ENCODE assay signal across 8 mouse cellular contexts in genomic region chr2:152011724-152012123, GRCm38 (mm10). TPM values are rescaled to one million over a fixed set of nuclear protein-coding genes. Genes with fewer than 3 reads are reported as not detected.
A peak's percentile ranks its signal among the peaks of the same experiment; 100 is the strongest.
DNase-seq lines count a peak whose midpoint lies in the region; ATAC-seq and TF ChIP-seq lines count a peak whose summit lies in the region.
"Had no signal": no experiment of that assay in that cellular context is flagged by ENCODE, and none has a peak within 500 bp of the region (broad histone marks: within the 10 kb centered on the region; RNA-seq: fewer than 3 reads in every experiment).

No protein-coding gene starts in this region.

- TF ChIP-seq CTCF in kidney, postnatal 0 days (IDR thresholded peaks at IDR 0.05; ENCODE audit: low read depth) = peak; percentile 53
- TF ChIP-seq CTCF in stomach, postnatal 0 days (IDR thresholded peaks at IDR 0.05; ENCODE audit: low read depth) = peak; percentile 65

- H3K27me3 ChIP-seq in lung, embryonic 16.5 days (ENCODE audit: control insufficient read depth, insufficient read depth, low read depth, low read length) = no peaks in the 10 kb centered on the region
- H3K27me3 ChIP-seq in embryonic facial prominence, embryonic 13.5 days = no peaks in the 10 kb centered on the region
- no peaks in the 10 kb centered on the region for H3K27me3 ChIP-seq in kidney, postnatal 0 days (ENCODE audit: insufficient read depth, low read length)
- no peaks in the 10 kb centered on the region for H3K27me3 ChIP-seq in stomach, postnatal 0 days (ENCODE audit: control insufficient read depth, insufficient read depth, low read length)

- no peak overlapping the region for H3K4me2 ChIP-seq in lung, embryonic 16.5 days (ENCODE audit: low read depth, low read length)
- H3K4me2 ChIP-seq in embryonic facial prominence, embryonic 13.5 days = no peak overlapping the region
- no peak overlapping the region for H3K4me2 ChIP-seq in kidney, postnatal 0 days (ENCODE audit: low read length)
- no peak overlapping the region for H3K4me2 ChIP-seq in stomach, postnatal 0 days (replicated peaks; ENCODE audit: low read depth)

- peak overlapping the region; percentile 60 for H3K27ac ChIP-seq in lung, embryonic 16.5 days (ENCODE audit: low read length)
- peak overlapping the region; percentile 33; the same call in 1 of the 2 replicates for H3K27ac ChIP-seq in embryonic facial prominence, embryonic 13.5 days
- peak overlapping the region; percentile 82 for H3K27ac ChIP-seq in kidney, postnatal 0 days
- H3K27ac ChIP-seq in stomach, postnatal 0 days (replicated peaks) = peak overlapping the region; percentile 92

- TF ChIP-seq EP300 in stomach, postnatal 0 days (optimal IDR thresholded peaks at IDR 0.05) = no peak

- peaks cover 6% of the 10 kb centered on the region; the same call in 1 of the 2 replicates for H3K4me1 ChIP-seq in lung, embryonic 16.5 days (replicated peaks; ENCODE audit: control insufficient read depth, insufficient read depth, low read length)
- H3K4me1 ChIP-seq in embryonic facial prominence, embryonic 13.5 days = 0 out of 2 replicates have a peak, but pooled peaks cover 3% of the 10 kb centered on the region
- H3K4me1 ChIP-seq in kidney, postnatal 0 days (replicated peaks; ENCODE audit: insufficient read depth, low read length) = no peaks in the 10 kb centered on the region; the same call in 1 of the 2 replicates
- H3K4me1 ChIP-seq in stomach, postnatal 0 days (replicated peaks; ENCODE audit: control insufficient read depth, insufficient read depth) = no peaks in the 10 kb centered on the region

- no peak overlapping the region for H3K4me3 ChIP-seq in lung, embryonic 16.5 days (ENCODE audit: low read length)
- H3K4me3 ChIP-seq in embryonic facial prominence, embryonic 13.5 days = no peak overlapping the region
- H3K4me3 ChIP-seq in kidney, postnatal 0 days (replicated peaks; ENCODE audit: low read depth, low read length) = no peak overlapping the region
- no peak overlapping the region for H3K4me3 ChIP-seq in stomach, postnatal 0 days (ENCODE audit: low read depth, low read length)
- H3K4me3 ChIP-seq: erythroblast, embryonic 14.5 days had no signal

- 28% methylated on average over 2 of the region's 2 CpGs for WGBS in lung, embryonic 16.5 days
- 44% methylated on average over 2 of the region's 2 CpGs for WGBS in embryonic facial prominence, embryonic 13.5 days
- 32% methylated on average over 2 of the region's 2 CpGs for WGBS in kidney, postnatal 0 days
- 53% methylated on average over 2 of the region's 2 CpGs for WGBS in stomach, postnatal 0 days

- H3K36me3 ChIP-seq in lung, embryonic 16.5 days (ENCODE audit: control insufficient read depth, insufficient read depth, low read length) = no peaks in the 10 kb centered on the region
- H3K36me3 ChIP-seq in embryonic facial prominence, embryonic 13.5 days = no peaks in the 10 kb centered on the region
- H3K36me3 ChIP-seq in kidney, postnatal 0 days (ENCODE audit: insufficient read depth, low read length) = no peaks in the 10 kb centered on the region
- no peaks in the 10 kb centered on the region for H3K36me3 ChIP-seq in stomach, postnatal 0 days (ENCODE audit: control insufficient read depth, insufficient read depth, low read length)

- DNase-seq in lung, postnatal 10 days = no peak
- peak; percentile 73 for DNase-seq in kidney, postnatal 0 days (ENCODE audit: low spot score)
- peak; percentile 85 for DNase-seq in stomach, postnatal 0 days (ENCODE audit: low spot score)
- no peak for DNase-seq in cerebellum, postnatal 4 days (ENCODE audit: low spot score in 2 of 2)
- DNase-seq in urinary bladder, postnatal 14 days (ENCODE audit: low spot score) = no peak

- H3K9ac ChIP-seq in lung, embryonic 16.5 days (ENCODE audit: low read length) = no peak overlapping the region
- no peak overlapping the region for H3K9ac ChIP-seq in embryonic facial prominence, embryonic 13.5 days
- no peak overlapping the region for H3K9ac ChIP-seq in kidney, postnatal 0 days (ENCODE audit: low read depth, low read length)
- H3K9ac ChIP-seq in stomach, postnatal 0 days (ENCODE audit: low read length) = no peak overlapping the region

- H3K9me3 ChIP-seq in lung, embryonic 16.5 days (ENCODE audit: control insufficient read depth, low read length) = no peaks in the 10 kb centered on the region
- no peaks in the 10 kb centered on the region for H3K9me3 ChIP-seq in embryonic facial prominence, embryonic 13.5 days
- no peaks in the 10 kb centered on the region for H3K9me3 ChIP-seq in kidney, postnatal 0 days (replicated peaks; ENCODE audit: low read length)
- H3K9me3 ChIP-seq in stomach, postnatal 0 days (ENCODE audit: control insufficient read depth, low read length) = no peaks in the 10 kb centered on the region

- ATAC-seq in lung, embryonic 16.5 days (ENCODE audit: low read depth) = peak; percentile 45; the same call in 1 of the 2 replicates
- ATAC-seq in embryonic facial prominence, embryonic 13.5 days (ENCODE audit: insufficient number of reproducible peaks, insufficient read depth, low FRiP score, low TSS enrichment, low read depth) = no peak
- peak; percentile 88 for ATAC-seq in kidney, postnatal 0 days (replicated peaks; ENCODE audit: low FRiP score, low read depth)
- peak; percentile 82 for ATAC-seq in stomach, postnatal 0 days (ENCODE audit: low FRiP score, low TSS enrichment)

RNA-seq across cellular contexts. Expression of gene Slc52a3, which starts 15.4 kb away (rescaled TPM):
- 4.7 and 5.9 TPM in 2 replicates for polyA plus RNA-seq in lung, embryonic 16.5 days (2015; fragmentation: Nextera tagmentation; extraction: Ambion mirVana)
- polyA plus RNA-seq in embryonic facial prominence, embryonic 13.5 days (2015; fragmentation: Nextera tagmentation; extraction: Ambion mirVana) = 1.4 and 2.2 TPM in 2 replicates
- 24.5 and 27.1 TPM in 2 replicates for polyA plus RNA-seq in kidney, postnatal 0 days (2015; fragmentation: Nextera tagmentation; extraction: Ambion mirVana)
- 22.2 and 24.9 TPM in 2 replicates for polyA plus RNA-seq in stomach, postnatal 0 days (2015; fragmentation: Nextera tagmentation; extraction: Ambion mirVana)

RNA-seq across cellular contexts. Expression of gene Fam110a, which starts 31.7 kb away (rescaled TPM):
- polyA plus RNA-seq in lung, embryonic 16.5 days (2015; fragmentation: Nextera tagmentation; extraction: Ambion mirVana) = 33.6 and 34.0 TPM in 2 replicates
- polyA plus RNA-seq in embryonic facial prominence, embryonic 13.5 days (2015; fragmentation: Nextera tagmentation; extraction: Ambion mirVana) = 20.9 and 23.7 TPM in 2 replicates
- 29.0 and 31.1 TPM in 2 replicates for polyA plus RNA-seq in kidney, postnatal 0 days (2015; fragmentation: Nextera tagmentation; extraction: Ambion mirVana)
- 29.9 and 33.7 TPM in 2 replicates for polyA plus RNA-seq in stomach, postnatal 0 days (2015; fragmentation: Nextera tagmentation; extraction: Ambion mirVana)

Comparison
In these comparisons a context has a peak if more than half of its experiments do, and no peak if none do; other contexts are left out.
1. H3K27ac ChIP-seq: peak in every context shown above with its lines; median percentile 92 in stomach, postnatal 0 days; 82 in kidney, postnatal 0 days; 60 in lung, embryonic 16.5 days; 33 in embryonic facial prominence, embryonic 13.5 days.
2. DNase-seq: peak in kidney, postnatal 0 days (single experiment) and stomach, postnatal 0 days (single experiment); none in lung, postnatal 10 days (single experiment), cerebellum, postnatal 4 days (0 of 2) and urinary bladder, postnatal 14 days (single experiment).